Mouse (Mus musculus): ENCODE measurements around the gene Pidd1. TPM values are rescaled to one million over a fixed set of nuclear protein-coding genes. Genes with fewer than 3 reads are reported as not detected.

Gene Pidd1
- polyA plus RNA-seq, 1 experiment from 2014 or later = 2.8 TPM

GRCm38 (mm10) chr7:141395348-141395747, 48.5 kb downstream of the Pidd1 start:
- Histone ChIP-seq H3K4me2 (ENCODE audit: low read length) (no peak overlapping the region), H3K9ac (ENCODE audit: low read depth, low read length) (no peak overlapping the region), H3K27ac (ENCODE audit: low read depth, low read length) (no peak overlapping the region), H3K9me3 (ENCODE audit: control insufficient read depth, low read length) (no peaks in the 10 kb centered on the region), H3K36me3 (ENCODE audit: control insufficient read depth, insufficient read depth, low read length) (peaks cover 18% of the 10 kb centered on the region), H3K4me3 (ENCODE audit: low read length) (no peak overlapping the region), H3K4me1 (ENCODE audit: control insufficient read depth, insufficient read depth, low read depth, low read length) (peaks cover 13% of the 10 kb centered on the region), H3K27me3 (replicated peaks; ENCODE audit: control insufficient read depth, insufficient read depth, low read length) (no peaks in the 10 kb centered on the region)
- 92% methylated on average over 1 of the region's 1 CpGs for WGBS
- ATAC-seq = no peak

DNA sequence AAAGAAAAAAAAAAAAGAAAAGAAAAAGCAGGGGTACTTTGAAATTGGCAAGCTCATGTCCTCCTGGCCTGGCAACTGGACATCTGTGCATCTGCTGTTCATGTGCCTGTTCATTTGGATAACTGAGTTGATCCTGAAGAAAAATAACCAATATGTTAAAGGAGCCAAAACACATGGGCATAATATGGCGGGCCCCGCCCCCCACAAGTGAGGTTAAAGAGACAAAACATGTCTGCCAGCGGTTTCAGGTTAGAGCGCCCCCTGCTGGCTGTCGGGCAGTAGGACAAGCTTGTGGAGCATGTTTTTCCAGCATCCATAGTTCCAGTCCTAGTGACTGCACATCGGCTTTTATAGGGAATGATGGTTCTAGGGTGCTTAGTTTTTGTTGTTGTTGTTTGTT, 49.1 kb downstream of the Pidd1 start:
- H3K27ac ChIP-seq (ENCODE audit: low read depth, low read length) = no peak overlapping the region
- H3K4me1 ChIP-seq (ENCODE audit: control insufficient read depth, insufficient read depth, low read depth, low read length) = peaks cover 13% of the 10 kb centered on the region
- H3K36me3 ChIP-seq (ENCODE audit: control insufficient read depth, insufficient read depth, low read length) = peaks cover 17% of the 10 kb centered on the region
- H3K4me2 ChIP-seq (ENCODE audit: low read length) = no peak overlapping the region
- H3K27me3 ChIP-seq (replicated peaks; ENCODE audit: control insufficient read depth, insufficient read depth, low read length) = no peaks in the 10 kb centered on the region
- no peak overlapping the region for H3K9ac ChIP-seq (ENCODE audit: low read depth, low read length)
- H3K4me3 ChIP-seq (ENCODE audit: low read length) = no peak overlapping the region
- H3K9me3 ChIP-seq (ENCODE audit: control insufficient read depth, low read length) = no peaks in the 10 kb centered on the region
- 19% methylated on average over 6 of the region's 6 CpGs for WGBS
- no peak for ATAC-seq

- no peak overlapping the region for H3K27ac ChIP-seq (ENCODE audit: low read depth, low read length)
- peaks cover 13% of the 10 kb centered on the region for H3K4me1 ChIP-seq (ENCODE audit: control insufficient read depth, insufficient read depth, low read depth, low read length)
- no peaks in the 10 kb centered on the region for H3K27me3 ChIP-seq (replicated peaks; ENCODE audit: control insufficient read depth, insufficient read depth, low read length)
- no peak overlapping the region for H3K4me3 ChIP-seq (ENCODE audit: low read length)
- no peaks in the 10 kb centered on the region for H3K9me3 ChIP-seq (ENCODE audit: control insufficient read depth, low read length)
- H3K36me3 ChIP-seq (ENCODE audit: control insufficient read depth, insufficient read depth, low read length) = peaks cover 14% of the 10 kb centered on the region
- no peak overlapping the region for H3K4me2 ChIP-seq (ENCODE audit: low read length)
- H3K9ac ChIP-seq (ENCODE audit: low read depth, low read length) = no peak overlapping the region
- WGBS = 89% methylated on average over 7 of the region's 7 CpGs
- no peak for ATAC-seq
Measured at GRCm38 (mm10) chr7:141394158-141394557, 49.7 kb downstream of the Pidd1 start.

- Histone ChIP-seq H3K9ac (ENCODE audit: low read depth, low read length) (peak overlapping the region; percentile 78), H3K27ac (ENCODE audit: low read depth, low read length) (peak overlapping the region; percentile 85), H3K4me3 (ENCODE audit: low read length) (peak overlapping the region; percentile 79), H3K9me3 (ENCODE audit: control insufficient read depth, low read length) (no peaks in the 10 kb centered on the region), H3K4me1 (ENCODE audit: control insufficient read depth, insufficient read depth, low read depth, low read length) (peaks cover 13% of the 10 kb centered on the region), H3K4me2 (ENCODE audit: low read length) (peak overlapping the region; percentile 94), H3K36me3 (ENCODE audit: control insufficient read depth, insufficient read depth, low read length) (0 out of 2 replicates have a peak, but pooled peaks cover 4% of the 10 kb centered on the region), H3K27me3 (replicated peaks; ENCODE audit: control insufficient read depth, insufficient read depth, low read length) (no peaks in the 10 kb centered on the region)
- ATAC-seq = peak; percentile 55; the same call in 1 of the 2 replicates
- 26% methylated on average over 9 of the region's 9 CpGs for WGBS
Measured at GRCm38 (mm10) chr7:141392552-141393222, 51.1 kb downstream of the Pidd1 start.

- H3K27me3 ChIP-seq (replicated peaks; ENCODE audit: control insufficient read depth, insufficient read depth, low read length) = no peaks in the 10 kb centered on the region
- peak within 1 kb of the TSS; percentile 79 for H3K4me3 ChIP-seq (ENCODE audit: low read length)
- peak; percentile 95 for ATAC-seq
- WGBS = under 1% methylated on average over 57 of the region's 57 CpGs
- peak within 1 kb of the TSS; percentile 78 for H3K9ac ChIP-seq (ENCODE audit: low read depth, low read length)
- peaks cover 13% of the 10 kb centered on the region for H3K4me1 ChIP-seq (ENCODE audit: control insufficient read depth, insufficient read depth, low read depth, low read length)
- H3K27ac ChIP-seq (ENCODE audit: low read depth, low read length) = peak within 1 kb of the TSS; percentile 85
- 0 out of 2 replicates have a peak, but pooled peaks cover 4% of the 10 kb centered on the region for H3K36me3 ChIP-seq (ENCODE audit: control insufficient read depth, insufficient read depth, low read length)
- H3K9me3 ChIP-seq (ENCODE audit: control insufficient read depth, low read length) = no peaks in the 10 kb centered on the region
- peak within 1 kb of the TSS; percentile 94 for H3K4me2 ChIP-seq (ENCODE audit: low read length)
Measured at GRCm38 (mm10) chr7:141391625-141392551, 51.9 kb downstream of the Pidd1 start, which contains the start of gene Taldo1. Gene Taldo1, plus strand, starts transcription at chr7:141392199.

GRCm38 (mm10) chr7:141390326-141391259, 53.2 kb downstream of the Pidd1 start:
- no peaks in the 10 kb centered on the region for H3K36me3 ChIP-seq (ENCODE audit: control insufficient read depth, insufficient read depth, low read length)
- H3K4me1 ChIP-seq (ENCODE audit: control insufficient read depth, insufficient read depth, low read depth, low read length) = peaks cover 13% of the 10 kb centered on the region
- H3K27ac ChIP-seq (ENCODE audit: low read depth, low read length) = no peak overlapping the region
- H3K4me3 ChIP-seq (ENCODE audit: low read length) = no peak overlapping the region
- H3K27me3 ChIP-seq (replicated peaks; ENCODE audit: control insufficient read depth, insufficient read depth, low read length) = no peaks in the 10 kb centered on the region
- ATAC-seq = no peak
- H3K4me2 ChIP-seq (ENCODE audit: low read length) = no peak overlapping the region
- H3K9me3 ChIP-seq (ENCODE audit: control insufficient read depth, low read length) = no peaks in the 10 kb centered on the region
- H3K9ac ChIP-seq (ENCODE audit: low read depth, low read length) = no peak overlapping the region
- WGBS = 60% methylated on average over 9 of the region's 9 CpGs

DNA sequence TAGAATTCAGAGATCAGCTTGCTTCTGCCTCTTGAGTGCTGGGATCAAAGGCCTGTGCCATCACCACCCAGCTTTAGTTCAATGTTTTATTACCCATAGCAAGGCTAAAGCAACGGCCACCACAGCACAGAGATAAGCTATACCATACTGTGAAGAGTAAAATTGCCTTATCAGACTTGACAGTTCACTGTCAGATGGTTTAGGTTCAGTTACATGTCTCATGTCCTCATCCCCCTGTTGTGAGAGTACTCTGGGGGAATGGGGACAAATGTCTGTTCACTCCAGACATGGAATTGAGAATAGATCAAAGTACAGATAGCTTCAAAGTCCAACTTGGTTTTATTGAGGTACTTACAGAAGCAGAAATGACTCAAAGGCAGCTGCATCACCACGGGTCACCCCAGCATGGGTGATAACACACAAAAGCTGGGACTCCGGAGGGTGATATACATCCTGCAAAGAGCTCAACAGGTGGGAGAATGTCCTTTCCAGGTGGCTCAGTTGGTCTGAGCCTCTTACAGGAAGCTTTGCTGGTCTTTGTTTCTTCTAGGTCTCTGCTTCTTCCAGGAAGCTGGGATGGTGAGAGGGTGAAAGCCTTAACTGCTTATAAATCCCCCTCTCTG, 55.2 kb downstream of the Pidd1 start:
- 53% methylated on average over 3 of the region's 3 CpGs for WGBS
- Histone ChIP-seq H3K9me3 (ENCODE audit: control insufficient read depth, low read length) (no peaks in the 10 kb centered on the region), H3K27me3 (replicated peaks; ENCODE audit: control insufficient read depth, insufficient read depth, low read length) (no peaks in the 10 kb centered on the region), H3K9ac (ENCODE audit: low read depth, low read length) (no peak overlapping the region), H3K4me1 (ENCODE audit: control insufficient read depth, insufficient read depth, low read depth, low read length) (peaks cover 13% of the 10 kb centered on the region), H3K4me3 (ENCODE audit: low read length) (no peak overlapping the region), H3K27ac (ENCODE audit: low read depth, low read length) (no peak overlapping the region), H3K4me2 (ENCODE audit: low read length) (no peak overlapping the region), H3K36me3 (ENCODE audit: control insufficient read depth, insufficient read depth, low read length) (no peaks in the 10 kb centered on the region)
- no peak for ATAC-seq

All from hindbrain, embryonic 16.5 days (tissue).